Mouse (Mus musculus) E14TG2a.4 (cell line): Measurements from ENCODE around the gene Spred1.

Source experiments
- CTCF ChIP-seq: conservative IDR thresholded peaks from 2 replicates; pipeline ENCODE4 v1.5.1; 2014; ENCODE audit warnings: low read length
- NANOG ChIP-seq: IDR thresholded peaks from 2 replicates; pipeline ENCODE4 v1.6.1; 2014; ENCODE audit warnings: borderline replicate concordance, low read length, mixed read lengths
- POU5F1 ChIP-seq: IDR thresholded peaks from 2 replicates; pipeline ENCODE4 v1.6.1; 2014; ENCODE audit warnings: low read length, borderline replicate concordance

DNA sequence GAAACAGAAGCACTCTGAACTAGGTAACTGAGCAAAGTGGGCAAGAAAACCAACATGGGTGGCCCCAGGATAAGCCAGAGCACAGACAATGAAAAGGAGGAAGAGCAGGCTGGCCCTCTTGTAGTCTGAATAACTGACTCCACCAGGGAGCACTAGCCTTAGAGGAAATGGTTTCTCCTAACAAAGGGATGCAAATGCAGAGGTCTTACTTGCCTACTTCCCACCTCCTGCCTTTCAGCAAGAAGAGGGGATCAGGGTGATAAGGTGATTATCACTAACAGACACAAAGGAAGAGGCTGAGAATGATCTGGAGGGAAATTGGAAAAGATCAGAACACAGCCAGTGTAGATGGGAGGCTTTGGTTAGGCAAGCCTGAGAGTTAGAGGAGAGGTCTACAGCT lies 73.1 kb downstream of the Spred1 start:
- no peak for TF ChIP-seq CTCF
- no peak for TF ChIP-seq POU5F1
- 0 out of 2 replicates have a peak, but pooled peaks have one; percentile 53 for TF ChIP-seq NANOG
